Mouse (Mus musculus) stomach, embryonic 14.5 days (tissue): ENCODE measurements around the gene Scarb1. TPM values are rescaled to one million over a fixed set of nuclear protein-coding genes. Genes with fewer than 3 reads are reported as not detected.

Source experiments
- ATAC-seq: fragments of 200-750 bp; cut with Nextera tagmentation; 2 replicates; pipeline ENCODE4 v1.8.0; 2017; ENCODE audit warnings: low read depth, moderate TSS enrichment; ENCODE audit not compliant: insufficient number of reproducible peaks, insufficient read depth, low FRiP score
- H3K27ac ChIP-seq: fragments of 300-500 bp; sonication (generic); 2 replicates; pipeline ENCODE4 v1.5.1; 2014; ENCODE audit warnings: mild to moderate bottlenecking, low read length, moderate library complexity, mixed read lengths
- H3K27me3 ChIP-seq: fragments of 300-500 bp; sonication (generic); 2 replicates; pipeline ENCODE4 v1.6.1; 2014; ENCODE audit warnings: low read length, control low read depth, mixed read lengths; ENCODE audit not compliant: control insufficient read depth, insufficient read depth
- H3K36me3 ChIP-seq: fragments of 300-500 bp; sonication (generic); 2 replicates; pipeline ENCODE4 v1.6.1; 2014; ENCODE audit warnings: mild to moderate bottlenecking, control low read depth, low read length, moderate library complexity, mixed read lengths; ENCODE audit not compliant: control insufficient read depth, insufficient read depth
- H3K4me1 ChIP-seq: fragments of 300-500 bp; sonication (generic); 2 replicates; pipeline ENCODE4 v1.6.1; 2014; ENCODE audit warnings: low read length, control low read depth, mixed read lengths; ENCODE audit not compliant: control insufficient read depth, insufficient read depth
- H3K4me2 ChIP-seq: fragments of 300-500 bp; sonication (generic); replicated peaks from 2 replicates; pipeline ENCODE4 v1.6.1; 2014; ENCODE audit warnings: low read depth, low read length, control low read depth
- H3K4me3 ChIP-seq: fragments of 300-500 bp; sonication (generic); 2 replicates; pipeline ENCODE4 v1.5.1; 2014; ENCODE audit warnings: low read depth, low read length, control low read depth
- H3K9ac ChIP-seq: fragments of 300-500 bp; sonication (generic); replicated peaks from 2 replicates; pipeline ENCODE4 v1.6.1; 2014; ENCODE audit warnings: low read depth, mild to moderate bottlenecking, control low read depth, low read length, moderate library complexity, mixed read lengths
- H3K9me3 ChIP-seq: fragments of 300-500 bp; sonication (generic); 2 replicates; pipeline ENCODE4 v1.6.1; 2016; ENCODE audit warnings: low read depth, low read length, control low read depth; ENCODE audit not compliant: control insufficient read depth
- WGBS: fragments of 180-500 bp; shearing (Covaris S2); extraction: QIAGEN DNeasy Blood & Tissue Kit; methylation state at CpG from one replicate; pipeline ENCODE4 v1.1.7; 2014; 5-methylcytosine and 5-hydroxymethylcytosine counted together
- polyA plus RNA-seq: library from polyadenylated mRNA; unstranded; fragments of >200 nt; fragmentation: Nextera tagmentation; extraction: Ambion mirVana; gene quantifications from 2 replicates; pipeline ENCODE4 v1.2.1, GENCODE M21; 2014

The Scarb1 gene
- polyA plus RNA-seq, 1 experiment from 2014 or later: 47.1 TPM

GRCm38 (mm10) chr5:125283748-125284640, 56.9 kb downstream of the Scarb1 start:
- Histone ChIP-seq H3K27me3 (no peaks in the 10 kb centered on the region), H3K4me3 (peak overlapping the region; percentile 33), H3K9ac (peak overlapping the region; percentile 10; the same call in 1 of the 2 replicates), H3K27ac (no peak overlapping the region), H3K9me3 (no peaks in the 10 kb centered on the region), H3K36me3 (no peaks in the 10 kb centered on the region; the same call in 1 of the 2 replicates), H3K4me2 (peak overlapping the region; percentile 61), H3K4me1 (peaks cover 11% of the 10 kb centered on the region; the same call in 1 of the 2 replicates)
- peak; percentile 87 for ATAC-seq
- WGBS: 15% methylated on average over 35 of the region's 35 CpGs

DNA sequence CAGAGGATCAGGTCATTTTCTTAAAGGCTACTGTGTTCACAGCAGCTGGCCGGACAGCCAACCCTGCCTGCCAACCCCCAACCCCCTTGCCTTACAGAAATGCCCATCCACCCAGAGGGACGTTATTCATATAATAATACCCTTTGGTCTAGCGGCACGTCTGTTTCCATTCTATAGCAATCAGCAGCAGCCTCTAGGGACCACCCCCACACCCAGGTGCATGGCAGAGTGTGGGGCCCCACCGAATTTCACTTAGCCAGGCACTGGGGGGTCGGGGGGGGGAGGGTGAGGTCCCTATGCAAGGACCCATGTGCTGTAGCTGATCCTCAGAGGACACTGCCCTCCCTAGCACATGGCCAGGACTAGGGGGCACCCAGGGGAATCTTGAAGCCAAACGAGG, 61.7 kb downstream of the Scarb1 start:
- no peaks in the 10 kb centered on the region for H3K9me3 ChIP-seq
- WGBS: 60% methylated on average over 7 of the region's 7 CpGs
- H3K27ac ChIP-seq: no peak overlapping the region
- peaks cover 10% of the 10 kb centered on the region; the same call in 1 of the 2 replicates for H3K4me1 ChIP-seq
- H3K27me3 ChIP-seq: no peaks in the 10 kb centered on the region
- no peak overlapping the region for H3K4me3 ChIP-seq
- H3K4me2 ChIP-seq: no peak overlapping the region
- H3K36me3 ChIP-seq: 0 out of 2 replicates have a peak, but pooled peaks cover 4% of the 10 kb centered on the region
- ATAC-seq: no peak
- H3K9ac ChIP-seq: no peak overlapping the region

GRCm38 (mm10) chr5:125278314-125278713, 62.6 kb downstream of the Scarb1 start:
- Histone ChIP-seq H3K9me3 (no peaks in the 10 kb centered on the region), H3K4me1 (0 out of 2 replicates have a peak, but pooled peaks cover 7% of the 10 kb centered on the region), H3K9ac (no peak overlapping the region), H3K27ac (no peak overlapping the region), H3K27me3 (no peaks in the 10 kb centered on the region), H3K4me3 (no peak overlapping the region), H3K36me3 (0 out of 2 replicates have a peak, but pooled peaks cover 4% of the 10 kb centered on the region), H3K4me2 (no peak overlapping the region)
- WGBS: 31% methylated on average over 6 of the region's 6 CpGs
- ATAC-seq: no peak

DNA sequence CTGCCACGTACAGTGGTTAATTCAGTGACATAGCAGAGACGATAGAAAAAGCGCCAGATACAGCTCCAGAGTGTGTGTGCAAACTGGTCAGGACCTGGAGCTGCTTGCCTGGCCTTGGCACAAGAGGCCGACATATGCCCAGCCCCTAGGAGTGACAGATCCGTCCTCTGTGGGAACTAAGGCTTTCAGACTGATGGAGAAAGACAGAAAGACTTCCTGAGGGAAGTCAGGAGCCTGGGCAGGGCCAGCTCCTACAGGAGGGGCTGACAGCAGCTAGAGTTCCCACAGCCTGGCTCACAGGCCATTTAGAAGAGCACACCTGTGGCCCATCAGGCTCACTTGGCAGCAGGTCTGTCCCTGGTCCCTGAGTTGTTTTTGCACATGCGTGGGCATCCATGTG, 63.6 kb downstream of the Scarb1 start:
- no peak overlapping the region for H3K4me3 ChIP-seq
- no peaks in the 10 kb centered on the region for H3K9me3 ChIP-seq
- ATAC-seq: no peak
- 0 out of 2 replicates have a peak, but pooled peaks cover 7% of the 10 kb centered on the region for H3K4me1 ChIP-seq
- H3K36me3 ChIP-seq: 0 out of 2 replicates have a peak, but pooled peaks cover 4% of the 10 kb centered on the region
- H3K27ac ChIP-seq: no peak overlapping the region
- H3K4me2 ChIP-seq: no peak overlapping the region
- 91% methylated on average over 6 of the region's 6 CpGs for WGBS
- H3K27me3 ChIP-seq: no peaks in the 10 kb centered on the region
- no peak overlapping the region for H3K9ac ChIP-seq

DNA sequence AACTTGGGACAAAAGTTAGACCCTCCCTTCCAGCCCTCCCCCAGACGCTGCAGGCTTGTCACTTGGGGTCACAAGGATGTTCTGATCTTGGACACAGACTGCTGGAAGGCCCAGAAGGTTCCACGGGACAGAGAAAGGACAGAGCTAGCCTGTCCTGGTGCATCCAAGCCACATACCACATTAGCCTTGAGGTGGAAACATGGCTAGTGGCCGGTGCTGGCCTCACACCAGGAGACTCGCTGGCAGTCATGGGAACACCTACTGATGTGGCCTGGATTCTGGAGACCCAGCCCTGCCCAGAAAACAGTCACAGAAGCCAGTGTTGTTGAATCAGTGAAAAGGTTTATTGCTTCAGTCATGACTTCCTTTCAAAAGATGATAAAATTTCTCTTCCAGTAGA, 64.1 kb downstream of the Scarb1 start:
- Histone ChIP-seq H3K4me3 (no peak overlapping the region), H3K27me3 (no peaks in the 10 kb centered on the region), H3K9ac (no peak overlapping the region), H3K4me2 (no peak overlapping the region), H3K9me3 (no peaks in the 10 kb centered on the region), H3K36me3 (0 out of 2 replicates have a peak, but pooled peaks cover 4% of the 10 kb centered on the region), H3K4me1 (0 out of 2 replicates have a peak, but pooled peaks cover 7% of the 10 kb centered on the region), H3K27ac (no peak overlapping the region)
- ATAC-seq: no peak
- WGBS: 92% methylated on average over 4 of the region's 4 CpGs

GRCm38 (mm10) chr5:125275315-125275714, 65.6 kb downstream of the Scarb1 start:
- Histone ChIP-seq H3K4me3 (no peak overlapping the region), H3K4me1 (0 out of 2 replicates have a peak, but pooled peaks cover 7% of the 10 kb centered on the region), H3K27me3 (no peaks in the 10 kb centered on the region), H3K4me2 (no peak overlapping the region), H3K27ac (no peak overlapping the region), H3K9ac (no peak overlapping the region), H3K9me3 (no peaks in the 10 kb centered on the region), H3K36me3 (0 out of 2 replicates have a peak, but pooled peaks cover 4% of the 10 kb centered on the region)
- WGBS: 70% methylated on average over 8 of the region's 8 CpGs
- no peak for ATAC-seq

GRCm38 (mm10) chr5:125274773-125275172, 66.1 kb downstream of the Scarb1 start:
- Histone ChIP-seq H3K36me3 (0 out of 2 replicates have a peak, but pooled peaks cover 4% of the 10 kb centered on the region), H3K4me3 (no peak overlapping the region), H3K4me1 (0 out of 2 replicates have a peak, but pooled peaks cover 5% of the 10 kb centered on the region), H3K9ac (no peak overlapping the region), H3K9me3 (no peaks in the 10 kb centered on the region), H3K27me3 (no peaks in the 10 kb centered on the region), H3K4me2 (no peak overlapping the region), H3K27ac (no peak overlapping the region)
- WGBS: 82% methylated on average over 3 of the region's 3 CpGs
- ATAC-seq: no peak

DNA sequence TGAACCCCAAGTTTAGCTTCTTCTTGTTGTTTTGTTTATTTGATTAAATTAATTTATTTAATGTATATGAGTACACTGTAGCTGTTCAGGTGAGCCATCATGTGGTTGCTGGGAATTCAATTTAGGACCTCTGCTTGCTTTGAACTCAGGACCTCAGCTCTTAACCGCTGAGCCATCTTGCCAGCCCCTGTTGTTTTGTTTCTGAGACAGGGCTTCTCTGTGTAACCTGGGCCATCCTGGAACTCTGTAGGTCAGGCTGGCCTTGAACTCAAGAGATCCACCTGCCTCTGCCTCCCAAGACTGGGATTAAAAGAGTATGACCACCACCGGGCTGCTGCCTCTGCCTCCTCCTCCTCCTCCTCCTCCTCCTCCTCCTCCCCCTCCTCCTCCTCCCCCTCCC, 66.7 kb downstream of the Scarb1 start:
- Histone ChIP-seq H3K27me3 (no peaks in the 10 kb centered on the region), H3K36me3 (0 out of 2 replicates have a peak, but pooled peaks cover 4% of the 10 kb centered on the region), H3K27ac (no peak overlapping the region), H3K9me3 (no peaks in the 10 kb centered on the region), H3K4me3 (no peak overlapping the region), H3K4me1 (0 out of 2 replicates have a peak, but pooled peaks cover 3% of the 10 kb centered on the region), H3K4me2 (no peak overlapping the region), H3K9ac (no peak overlapping the region)
- 80% methylated on average over 2 of the region's 2 CpGs for WGBS
- ATAC-seq: no peak
